Mouse (Mus musculus) bone marrow macrophage, adult 2 months (primary cell): ENCODE results near the gene Pik3ca. TPM values are rescaled to one million over a fixed set of nuclear protein-coding genes. Genes with fewer than 3 reads are reported as not detected.
A peak's percentile ranks its signal among the peaks of the same experiment; 100 is the strongest.

ENCODE experiments used
- H3K27ac ChIP-seq: 2 replicates; pipeline ENCODE4 v1.5.1; 2012; ENCODE audit warnings: low read depth, low read length; ENCODE audit not compliant: insufficient read depth
- H3K4me1 ChIP-seq: 2 replicates; pipeline ENCODE4 v1.6.1; 2012; ENCODE audit warnings: low read length; ENCODE audit not compliant: control insufficient read depth, insufficient read depth
- H3K4me3 ChIP-seq: 2 replicates; pipeline ENCODE4 v1.5.1; 2012; ENCODE audit warnings: mild to moderate bottlenecking, low read length, moderate library complexity; ENCODE audit not compliant: insufficient read depth
- CTCF ChIP-seq: IDR thresholded peaks from 2 replicates; pipeline ENCODE4 v1.5.1; 2012; ENCODE audit warnings: low read depth, mild to moderate bottlenecking, low read length, moderate library complexity
- POLR2A ChIP-seq: IDR thresholded peaks from 2 replicates; pipeline ENCODE4 v1.6.1; 2012; ENCODE audit warnings: mild to moderate bottlenecking, low read depth, low read length, borderline replicate concordance
- polyA plus RNA-seq: library from polyadenylated mRNA; stranded (reverse); fragments of >200 nt; gene quantifications from 2 replicates; pipeline ENCODE4 v1.2.4, GENCODE M21; 2012; ENCODE audit not compliant: missing spikeins, insufficient read depth, insufficient read length

The Pik3ca gene
- polyA plus RNA-seq, 1 experiment = 49.7 TPM

- Histone ChIP-seq H3K27ac (no peak overlapping the region), H3K4me1 (no peaks in the 10 kb centered on the region), H3K4me3 (no peak overlapping the region)
- TF ChIP-seq CTCF = no peak
- no peak for TF ChIP-seq POLR2A
Measured at GRCm38 (mm10) chr3:32495856-32496710, 98.6 kb downstream of the Pik3ca start.

- no peaks in the 10 kb centered on the region for H3K4me1 ChIP-seq
- no peak overlapping the region for H3K27ac ChIP-seq
- no peak overlapping the region for H3K4me3 ChIP-seq
- no peak for TF ChIP-seq CTCF
- no peak for TF ChIP-seq POLR2A
Measured at GRCm38 (mm10) chr3:32496711-32497070, 99.2 kb downstream of the Pik3ca start.

- no peak overlapping the region for H3K4me3 ChIP-seq
- no peaks in the 10 kb centered on the region for H3K4me1 ChIP-seq
- no peak overlapping the region for H3K27ac ChIP-seq
- TF ChIP-seq POLR2A (no peak), CTCF (no peak)
Measured at GRCm38 (mm10) chr3:32500346-32500745, 102.9 kb downstream of the Pik3ca start.

- no peak for TF ChIP-seq POLR2A
- H3K4me3 ChIP-seq = no peak overlapping the region
- no peak overlapping the region for H3K27ac ChIP-seq
- peaks cover 4% of the 10 kb centered on the region for H3K4me1 ChIP-seq
Measured at GRCm38 (mm10) chr3:32505841-32506240, 108.4 kb downstream of the Pik3ca start.

- peaks cover 6% of the 10 kb centered on the region for H3K4me1 ChIP-seq
- no peak for TF ChIP-seq CTCF
- TF ChIP-seq POLR2A = no peak
- no peak overlapping the region for H3K4me3 ChIP-seq
- H3K27ac ChIP-seq = no peak overlapping the region
Measured at GRCm38 (mm10) chr3:32506366-32507225, 109.1 kb downstream of the Pik3ca start.

GRCm38 (mm10) chr3:32508666-32509324 is 111.3 kb downstream of the Pik3ca start:
- no peak overlapping the region for H3K4me3 ChIP-seq
- H3K27ac ChIP-seq = no peak overlapping the region

GRCm38 (mm10) chr3:32509496-32510374 is 112.3 kb downstream of the Pik3ca start, which contains the start of gene Zfp639:
TSS of gene Zfp639 (plus strand) at chr3:32510259.
- Histone ChIP-seq H3K27ac (peak within 1 kb of the TSS; percentile 64), H3K4me3 (peak within 1 kb of the TSS; percentile 85), H3K4me1 (peaks cover 16% of the 10 kb centered on the region)
- TF ChIP-seq CTCF (peak; percentile 8; the same call in 1 of the 2 replicates), POLR2A (no peak)

More at GRCm38 (mm10) chr3:32508666-32509324, 111.3 kb downstream of the Pik3ca start:
- peaks cover 16% of the 10 kb centered on the region for H3K4me1 ChIP-seq
- TF ChIP-seq POLR2A (no peak), CTCF (peak; percentile 56)

GRCm38 (mm10) chr3:32510375-32511190 is 113.1 kb downstream of the Pik3ca start:
- TF ChIP-seq CTCF (peak; percentile 44; the same call in 1 of the 2 replicates), POLR2A (no peak; the same call in 1 of the 2 replicates)
- Histone ChIP-seq H3K4me3 (peak overlapping the region; percentile 85), H3K27ac (peak overlapping the region; percentile 64), H3K4me1 (peaks cover 16% of the 10 kb centered on the region)
